Mouse (Mus musculus): ENCODE data around the gene Azin2. TPM values are rescaled to one million over a fixed set of nuclear protein-coding genes. Genes with fewer than 3 reads are reported as not detected.

Gene Azin2
- polyA plus RNA-seq, 3 experiments from 2014 or later, result 0.19 TPM; not detected in 2

- ATAC-seq, result no peak
Measured at GRCm38 (mm10) chr4:128895841-128896240, 66.4 kb downstream of the Azin2 start.

- ATAC-seq, result no peak
Measured at GRCm38 (mm10) chr4:128894112-128894511, 68.1 kb downstream of the Azin2 start.

- no peak for ATAC-seq
Measured at GRCm38 (mm10) chr4:128892188-128892587, 70.1 kb downstream of the Azin2 start.

GRCm38 (mm10) chr4:128891746-128892145 lies 70.5 kb downstream of the Azin2 start:
- ATAC-seq, result no peak

- no peak for ATAC-seq
Measured at GRCm38 (mm10) chr4:128891157-128891556, 71.1 kb downstream of the Azin2 start.

GRCm38 (mm10) chr4:128889752-128890630 lies 72.3 kb downstream of the Azin2 start:
- ATAC-seq, result no peak

GRCm38 (mm10) chr4:128888436-128888990 lies 73.7 kb downstream of the Azin2 start:
- no peak for ATAC-seq

- ATAC-seq, result no peak
Measured at GRCm38 (mm10) chr4:128887641-128888091, 74.6 kb downstream of the Azin2 start.

- ATAC-seq, result no peak
Measured at GRCm38 (mm10) chr4:128887026-128887425, 75.2 kb downstream of the Azin2 start.

GRCm38 (mm10) chr4:128886571-128886970 lies 75.7 kb downstream of the Azin2 start:
- ATAC-seq, result no peak

- no peak for ATAC-seq
Measured at GRCm38 (mm10) chr4:128885540-128885939, 76.7 kb downstream of the Azin2 start.

GRCm38 (mm10) chr4:128884711-128885095 lies 77.5 kb downstream of the Azin2 start:
- ATAC-seq, result no peak

GRCm38 (mm10) chr4:128883801-128884710 lies 78.2 kb downstream of the Azin2 start:
- ATAC-seq, result peak; percentile 38

- ATAC-seq, result peak; percentile 69
Measured at GRCm38 (mm10) chr4:128883379-128883781, 78.9 kb downstream of the Azin2 start, which contains the start of gene Trim62. Gene Trim62 (plus strand): TSS chr4:128883580.

Other genes starting within 250 kb of the Azin2 start
- gene A3galt2, start 207.1 kb downstream of the Azin2 start, polyA plus RNA-seq (2017; shearing (Covaris generic)), result under 1 TPM in 2 of 3 experiments, not detected in 1; 0.16 to 0.38 TPM
- 10 to 100 TPM in 1 of 3 experiments, 1 to 10 TPM in 2; 6.0 to 10.3 (median 8.4) TPM for gene Zfp362, start 156.4 kb downstream of the Azin2 start, polyA plus RNA-seq (2017; shearing (Covaris generic))
- 1 to 10 TPM in 2 of 3 experiments, under 1 TPM in 1; 0.98 to 1.8 (median 1.5) TPM for gene Trim62, start 78.9 kb downstream of the Azin2 start, polyA plus RNA-seq (2017; shearing (Covaris generic))
- 100 to 1,000 TPM in 1 of 3 experiments, 10 to 100 TPM in 2; 70.4 to 117 (median 80.5) TPM for gene Ak2, start 29.5 kb upstream of the Azin2 start, polyA plus RNA-seq (2017; shearing (Covaris generic))
- gene Rnf19b, start 95.8 kb upstream of the Azin2 start, polyA plus RNA-seq (2017; shearing (Covaris generic)), result 10 to 100 TPM; 17.5 to 20.2 (median 18.3) TPM
- gene Tmem54, start 143.1 kb upstream of the Azin2 start, polyA plus RNA-seq (2017; shearing (Covaris generic)), result not detected
- gene Hpca, start 159.6 kb upstream of the Azin2 start, polyA plus RNA-seq (2017; shearing (Covaris generic)), result not detected
- under 1 TPM; 0.28 to 0.50 (median 0.40) TPM for gene Fndc5, start 174.6 kb upstream of the Azin2 start, polyA plus RNA-seq (2017; shearing (Covaris generic))
- gene S100pbp, start 227.3 kb upstream of the Azin2 start, polyA plus RNA-seq (2017; shearing (Covaris generic)), result 10 to 100 TPM; 18.2 to 30.2 (median 23.3) TPM
- 10 to 100 TPM; 32.7 to 36.8 (median 35.7) TPM for gene Yars, start 227.3 kb upstream of the Azin2 start, polyA plus RNA-seq (2017; shearing (Covaris generic))